Mouse (Mus musculus): ENCODE results near the gene Maml3. TPM values are rescaled to one million over a fixed set of nuclear protein-coding genes. Genes with fewer than 3 reads are reported as not detected.

The Maml3 gene
- polyA plus RNA-seq, 1 experiment from 2014 or later: 6.5 TPM

DNA sequence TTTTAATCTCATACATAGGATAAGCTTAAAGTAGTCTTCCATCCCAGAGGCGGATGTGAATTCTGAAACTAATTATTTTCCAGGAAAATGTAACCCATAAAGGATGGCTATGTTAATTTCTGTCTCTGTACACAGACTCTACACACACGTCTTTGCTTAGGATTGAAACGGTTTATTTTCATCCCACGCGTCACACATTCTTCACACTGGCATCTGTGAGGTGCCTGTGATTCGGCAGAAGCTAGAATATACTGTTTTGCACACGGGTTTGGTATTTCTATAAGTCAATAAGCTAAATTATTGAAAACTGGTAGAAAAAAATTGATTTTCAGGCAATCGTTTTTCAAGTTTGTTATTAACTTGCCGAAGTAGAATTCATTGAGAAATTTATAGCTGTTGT is 4.0 kb downstream of the Maml3 start:
- 0 out of 2 replicates have a peak, but pooled peaks cover 4% of the 10 kb centered on the region for H3K9me3 ChIP-seq (ENCODE audit: control insufficient read depth, low read length)
- H3K4me2 ChIP-seq (ENCODE audit: low read length): peak overlapping the region; percentile 79
- H3K9ac ChIP-seq (ENCODE audit: low read length): no peak overlapping the region
- peak overlapping the region; percentile 99; the same call in 1 of the 2 replicates for H3K27ac ChIP-seq (ENCODE audit: low read depth)
- H3K27me3 ChIP-seq (replicated peaks; ENCODE audit: control insufficient read depth, insufficient read depth, low read length): no peaks in the 10 kb centered on the region
- ATAC-seq (replicated peaks; ENCODE audit: low FRiP score, low TSS enrichment, low read depth) (no peak), DNase-seq (ENCODE audit: low spot score) (no peak)
- H3K4me1 ChIP-seq (replicated peaks; ENCODE audit: control insufficient read depth, insufficient read depth, low read length): peaks cover 13% of the 10 kb centered on the region; the same call in 1 of the 2 replicates
- 36% methylated on average over 9 of the region's 9 CpGs for WGBS
- H3K4me3 ChIP-seq (ENCODE audit: low read depth, low read length): no peak overlapping the region; the same call in 1 of the 2 replicates
- H3K36me3 ChIP-seq (ENCODE audit: control insufficient read depth, insufficient read depth, low read length): no peaks in the 10 kb centered on the region

GRCm38 (mm10) chr3:52100306-52100705 is 4.6 kb downstream of the Maml3 start:
- Histone ChIP-seq H3K4me1 (replicated peaks; ENCODE audit: control insufficient read depth, insufficient read depth, low read length) (peaks cover 13% of the 10 kb centered on the region; the same call in 1 of the 2 replicates), H3K4me3 (ENCODE audit: low read depth, low read length) (no peak overlapping the region), H3K4me2 (ENCODE audit: low read length) (no peak overlapping the region), H3K27ac (ENCODE audit: low read depth) (no peak overlapping the region), H3K9me3 (ENCODE audit: control insufficient read depth, low read length) (0 out of 2 replicates have a peak, but pooled peaks cover 4% of the 10 kb centered on the region), H3K36me3 (ENCODE audit: control insufficient read depth, insufficient read depth, low read length) (no peaks in the 10 kb centered on the region), H3K27me3 (replicated peaks; ENCODE audit: control insufficient read depth, insufficient read depth, low read length) (no peaks in the 10 kb centered on the region), H3K9ac (ENCODE audit: low read length) (no peak overlapping the region)
- WGBS: 77% methylated on average over 4 of the region's 4 CpGs
- DNase-seq (ENCODE audit: low spot score) (no peak), ATAC-seq (replicated peaks; ENCODE audit: low FRiP score, low TSS enrichment, low read depth) (no peak)

DNA sequence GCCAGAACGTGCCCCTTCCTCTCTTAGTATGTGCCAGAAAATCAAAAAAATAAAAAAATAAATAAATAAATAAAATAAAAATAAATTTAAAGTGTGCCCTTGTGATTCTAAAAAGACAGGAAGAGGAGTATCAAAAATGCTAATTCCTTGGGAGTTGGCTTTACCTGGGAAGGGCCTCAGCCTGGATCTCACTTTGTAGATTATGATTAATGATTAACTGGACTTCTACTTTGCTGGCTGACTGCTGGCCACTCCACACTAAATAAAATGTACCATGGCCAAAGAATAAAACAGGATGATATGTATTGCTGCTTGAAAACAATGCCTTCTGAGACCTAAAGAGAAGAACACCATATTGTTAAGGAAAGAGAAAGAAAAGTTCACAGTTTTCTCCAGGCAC is 5.6 kb downstream of the Maml3 start:
- Histone ChIP-seq H3K4me2 (ENCODE audit: low read length) (0 out of 2 replicates have a peak overlapping the region, but pooled peaks have one; percentile 2), H3K27me3 (replicated peaks; ENCODE audit: control insufficient read depth, insufficient read depth, low read length) (no peaks in the 10 kb centered on the region), H3K27ac (ENCODE audit: low read depth) (no peak overlapping the region), H3K9ac (ENCODE audit: low read length) (no peak overlapping the region), H3K36me3 (ENCODE audit: control insufficient read depth, insufficient read depth, low read length) (no peaks in the 10 kb centered on the region), H3K4me3 (ENCODE audit: low read depth, low read length) (no peak overlapping the region), H3K4me1 (replicated peaks; ENCODE audit: control insufficient read depth, insufficient read depth, low read length) (peaks cover 13% of the 10 kb centered on the region; the same call in 1 of the 2 replicates), H3K9me3 (ENCODE audit: control insufficient read depth, low read length) (0 out of 2 replicates have a peak, but pooled peaks cover 4% of the 10 kb centered on the region)
- 73% methylated on average over 1 of the region's 1 CpGs for WGBS
- no peak for DNase-seq (ENCODE audit: low spot score)
- ATAC-seq (replicated peaks; ENCODE audit: low FRiP score, low TSS enrichment, low read depth): no peak

DNA sequence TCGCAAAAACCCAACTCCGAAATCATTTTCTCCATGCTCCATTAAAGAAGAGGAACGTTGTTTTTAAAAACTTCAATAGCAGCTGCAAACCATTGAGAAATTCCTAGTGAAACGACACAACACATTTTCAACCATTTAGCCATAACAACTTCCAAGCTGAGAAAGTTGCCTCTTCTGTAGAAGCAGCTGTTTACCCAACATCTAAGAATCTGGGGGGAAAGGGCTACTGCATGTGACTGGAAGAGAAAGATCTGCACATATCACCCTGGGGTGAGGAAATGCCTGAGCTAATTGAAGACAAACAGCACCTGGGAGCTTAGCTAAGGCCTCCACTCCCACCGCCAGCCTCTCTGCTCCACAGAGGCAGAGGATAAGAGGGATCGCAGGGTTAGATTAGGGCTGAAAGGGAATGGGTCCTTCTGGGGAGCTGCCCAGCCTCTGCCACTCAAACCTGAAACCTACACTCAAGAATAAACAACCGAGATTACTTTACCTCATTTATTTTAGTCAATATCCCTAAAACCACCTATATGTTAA is 13.5 kb downstream of the Maml3 start:
- H3K4me2 ChIP-seq (ENCODE audit: low read length): no peak overlapping the region
- 0 out of 2 replicates have a peak, but pooled peaks cover 3% of the 10 kb centered on the region for H3K9me3 ChIP-seq (ENCODE audit: control insufficient read depth, low read length)
- peaks cover 44% of the 10 kb centered on the region for H3K4me1 ChIP-seq (replicated peaks; ENCODE audit: control insufficient read depth, insufficient read depth, low read length)
- ATAC-seq (replicated peaks; ENCODE audit: low FRiP score, low TSS enrichment, low read depth) (no peak), DNase-seq (ENCODE audit: low spot score) (no peak)
- H3K27me3 ChIP-seq (replicated peaks; ENCODE audit: control insufficient read depth, insufficient read depth, low read length): no peaks in the 10 kb centered on the region
- WGBS: 36% methylated on average over 7 of the region's 7 CpGs
- no peak overlapping the region for H3K9ac ChIP-seq (ENCODE audit: low read length)
- H3K27ac ChIP-seq (ENCODE audit: low read depth): peak overlapping the region; percentile 59; the same call in 1 of the 2 replicates
- H3K4me3 ChIP-seq (ENCODE audit: low read depth, low read length): no peak overlapping the region
- H3K36me3 ChIP-seq (ENCODE audit: control insufficient read depth, insufficient read depth, low read length): no peaks in the 10 kb centered on the region

- Histone ChIP-seq H3K9ac (ENCODE audit: low read length) (no peak overlapping the region), H3K27ac (ENCODE audit: low read depth) (no peak overlapping the region), H3K4me2 (ENCODE audit: low read length) (no peak overlapping the region), H3K27me3 (replicated peaks; ENCODE audit: control insufficient read depth, insufficient read depth, low read length) (no peaks in the 10 kb centered on the region), H3K4me3 (ENCODE audit: low read depth, low read length) (no peak overlapping the region), H3K36me3 (ENCODE audit: control insufficient read depth, insufficient read depth, low read length) (no peaks in the 10 kb centered on the region), H3K9me3 (ENCODE audit: control insufficient read depth, low read length) (no peaks in the 10 kb centered on the region), H3K4me1 (replicated peaks; ENCODE audit: control insufficient read depth, insufficient read depth, low read length) (peaks cover 44% of the 10 kb centered on the region)
- no peak for DNase-seq (ENCODE audit: low spot score)
- 36% methylated on average over 8 of the region's 8 CpGs for WGBS
- ATAC-seq (replicated peaks; ENCODE audit: low FRiP score, low TSS enrichment, low read depth): no peak
Measured at GRCm38 (mm10) chr3:52090230-52090873, 14.5 kb downstream of the Maml3 start.

GRCm38 (mm10) chr3:52088458-52089341 is 16.2 kb downstream of the Maml3 start:
- WGBS: 16% methylated on average over 19 of the region's 19 CpGs
- ATAC-seq (replicated peaks; ENCODE audit: low FRiP score, low TSS enrichment, low read depth) (peak; percentile 83), DNase-seq (ENCODE audit: low spot score) (peak; percentile 93)
- no peaks in the 10 kb centered on the region for H3K9me3 ChIP-seq (ENCODE audit: control insufficient read depth, low read length)
- peak overlapping the region; percentile 95 for H3K27ac ChIP-seq (ENCODE audit: low read depth)
- H3K4me3 ChIP-seq (ENCODE audit: low read depth, low read length): no peak overlapping the region
- no peaks in the 10 kb centered on the region for H3K36me3 ChIP-seq (ENCODE audit: control insufficient read depth, insufficient read depth, low read length)
- H3K4me2 ChIP-seq (ENCODE audit: low read length): peak overlapping the region; percentile 41
- H3K4me1 ChIP-seq (replicated peaks; ENCODE audit: control insufficient read depth, insufficient read depth, low read length): peaks cover 44% of the 10 kb centered on the region
- peak overlapping the region; percentile 8; the same call in 1 of the 2 replicates for H3K9ac ChIP-seq (ENCODE audit: low read length)
- no peaks in the 10 kb centered on the region for H3K27me3 ChIP-seq (replicated peaks; ENCODE audit: control insufficient read depth, insufficient read depth, low read length)

DNA sequence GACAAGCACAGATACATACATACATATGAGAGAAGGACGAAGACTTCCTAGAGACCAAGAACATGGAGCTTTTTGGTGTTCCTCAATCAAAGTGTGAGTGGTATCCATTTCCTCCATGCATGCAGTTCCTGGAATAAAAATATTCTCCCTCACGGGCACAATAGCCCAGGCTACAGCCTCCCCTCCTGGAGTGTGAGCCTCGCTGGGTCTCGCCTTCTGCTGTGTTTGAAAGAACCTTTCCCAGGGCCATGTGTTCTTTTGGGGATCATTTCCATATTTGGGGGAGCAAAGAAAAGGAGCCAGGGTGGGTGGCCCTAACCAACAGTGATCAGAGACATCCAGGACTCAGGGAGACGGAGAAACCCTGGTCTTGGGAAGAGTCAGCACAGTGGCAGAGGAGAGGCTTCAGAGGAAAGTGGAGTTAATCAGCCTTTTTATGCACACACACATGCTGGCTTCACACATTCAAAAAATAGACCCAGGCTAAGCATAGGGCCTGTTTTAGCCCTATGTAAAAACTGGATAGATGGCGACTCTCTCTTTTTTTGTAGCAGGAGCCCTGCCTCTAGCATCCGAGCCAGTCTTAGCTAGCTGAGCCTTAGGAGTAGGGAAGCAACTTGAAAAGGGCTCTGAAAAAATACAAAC is 17.1 kb downstream of the Maml3 start:
- H3K27me3 ChIP-seq (replicated peaks; ENCODE audit: control insufficient read depth, insufficient read depth, low read length): no peaks in the 10 kb centered on the region
- no peak overlapping the region for H3K4me3 ChIP-seq (ENCODE audit: low read depth, low read length)
- no peaks in the 10 kb centered on the region for H3K9me3 ChIP-seq (ENCODE audit: control insufficient read depth, low read length)
- H3K36me3 ChIP-seq (ENCODE audit: control insufficient read depth, insufficient read depth, low read length): no peaks in the 10 kb centered on the region
- H3K4me1 ChIP-seq (replicated peaks; ENCODE audit: control insufficient read depth, insufficient read depth, low read length): peaks cover 44% of the 10 kb centered on the region
- no peak overlapping the region for H3K9ac ChIP-seq (ENCODE audit: low read length)
- H3K27ac ChIP-seq (ENCODE audit: low read depth): peak overlapping the region; percentile 95
- 67% methylated on average over 7 of the region's 7 CpGs for WGBS
- H3K4me2 ChIP-seq (ENCODE audit: low read length): peak overlapping the region; percentile 41; the same call in 1 of the 2 replicates
- DNase-seq (ENCODE audit: low spot score): no peak
- ATAC-seq (replicated peaks; ENCODE audit: low FRiP score, low TSS enrichment, low read depth): no peak

DNA sequence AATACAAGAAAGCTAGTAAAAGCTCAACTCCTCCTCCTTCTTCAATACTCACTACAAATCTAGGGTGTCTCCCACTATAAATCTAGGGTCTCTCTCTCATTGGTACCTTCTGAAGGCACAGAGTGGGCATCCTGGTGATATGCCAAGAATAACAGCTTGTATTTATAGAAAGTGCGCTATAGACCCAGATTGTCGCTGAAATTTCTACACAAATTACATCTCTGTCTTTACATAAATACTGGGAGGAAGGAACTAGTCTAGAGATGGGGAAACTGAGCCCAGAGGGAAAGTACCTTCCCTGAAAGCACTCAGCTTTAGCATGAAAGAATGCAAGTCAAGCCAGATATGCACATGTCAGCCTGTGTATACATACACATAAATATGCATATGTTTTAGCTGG is 26.1 kb downstream of the Maml3 start:
- Histone ChIP-seq H3K9ac (ENCODE audit: low read length) (no peak overlapping the region), H3K27me3 (replicated peaks; ENCODE audit: control insufficient read depth, insufficient read depth, low read length) (no peaks in the 10 kb centered on the region), H3K4me1 (replicated peaks; ENCODE audit: control insufficient read depth, insufficient read depth, low read length) (no peaks in the 10 kb centered on the region), H3K36me3 (ENCODE audit: control insufficient read depth, insufficient read depth, low read length) (no peaks in the 10 kb centered on the region), H3K4me3 (ENCODE audit: low read depth, low read length) (no peak overlapping the region), H3K9me3 (ENCODE audit: control insufficient read depth, low read length) (no peaks in the 10 kb centered on the region), H3K4me2 (ENCODE audit: low read length) (no peak overlapping the region), H3K27ac (ENCODE audit: low read depth) (no peak overlapping the region)
- DNase-seq (ENCODE audit: low spot score): no peak
- ATAC-seq (replicated peaks; ENCODE audit: low FRiP score, low TSS enrichment, low read depth): no peak
- WGBS: 88% methylated on average over 2 of the region's 2 CpGs

Data from intestine, embryonic 14.5 days (tissue).